Comparison of ENCODE assay signal across 26 mouse cellular contexts in the genomic region with DNA sequence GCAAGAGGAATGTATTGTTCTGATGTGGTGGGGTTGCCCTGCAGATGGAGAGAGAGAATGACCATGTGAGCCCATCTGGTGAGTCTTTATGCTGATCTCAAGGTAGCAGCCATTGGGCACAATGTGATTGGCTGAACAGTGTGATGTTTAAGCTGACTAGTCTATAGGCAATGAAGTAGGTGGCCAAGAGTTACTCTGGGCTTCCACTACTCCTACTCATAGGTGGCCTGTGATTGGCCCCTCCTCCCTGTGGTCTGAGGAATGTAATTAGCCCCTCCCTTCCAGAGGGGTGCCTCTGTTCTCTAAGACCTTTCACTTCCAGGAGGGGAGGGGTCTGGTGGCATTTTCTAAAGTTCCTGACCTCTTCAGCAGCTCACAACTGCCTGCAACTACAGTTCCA.
"Had no signal": no experiment of that assay in that cellular context is flagged by ENCODE, and none has a peak within 500 bp of the region (broad histone marks: within the 10 kb centered on the region; RNA-seq: fewer than 3 reads in every experiment).

No protein-coding gene starts in this region.

- DNase-seq: gastrocnemius, adult 2 months; gastrocnemius, postnatal 10 days; gastrocnemius, postnatal 25 days; heart, adult 18-20 months; heart, postnatal 10 days; heart, postnatal 4 days; kidney, adult 18-20 months; kidney, adult 8-10 months; kidney, postnatal 10 days; kidney, postnatal 25 days; kidney, postnatal 4 days; liver; liver, embryonic 13.5 days had no signal

- H3K36me3 ChIP-seq: heart, embryonic 10.5 days; heart, embryonic 12.5 days; hindbrain, embryonic 10.5 days; intestine, embryonic 15.5 days; limb, embryonic 10.5 days; limb, embryonic 12.5 days; liver, embryonic 13.5 days had no signal

- H3K9me3 ChIP-seq: heart, embryonic 10.5 days; heart, embryonic 12.5 days; hindbrain, embryonic 10.5 days; intestine, embryonic 15.5 days; limb, embryonic 10.5 days; limb, embryonic 12.5 days; liver, embryonic 13.5 days had no signal

- ATAC-seq: hindbrain, embryonic 16.5 days; inflammation-experienced regulatory T-cells, adult 6 months; intestine, embryonic 15.5 days; intestine, postnatal 0 days had no signal

- H3K27me3 ChIP-seq: heart, embryonic 12.5 days; intestine, embryonic 15.5 days; limb, embryonic 12.5 days; liver, embryonic 13.5 days had no signal

- H3K9ac ChIP-seq: heart, embryonic 12.5 days; hindbrain, embryonic 14.5 days; intestine, embryonic 15.5 days; limb, embryonic 12.5 days; liver, embryonic 13.5 days had no signal

- H3K4me2 ChIP-seq: heart, embryonic 12.5 days; hindbrain, embryonic 14.5 days; intestine, embryonic 15.5 days; limb, embryonic 12.5 days; liver, embryonic 11.5 days; liver, embryonic 13.5 days had no signal

- H3K27ac ChIP-seq: gastrocnemius, adult 2 months; heart, embryonic 10.5 days; hindbrain, embryonic 10.5 days; hindbrain, embryonic 14.5 days; intestine, embryonic 15.5 days; layer of hippocampus, adult 2 months; left cerebral cortex, adult 2 months; limb, embryonic 10.5 days; limb, embryonic 12.5 days; liver, embryonic 13.5 days had no signal

- H3K4me1 ChIP-seq: heart, embryonic 10.5 days; heart, embryonic 12.5 days; hindbrain, embryonic 10.5 days; intestine, embryonic 15.5 days; limb, embryonic 10.5 days; limb, embryonic 12.5 days; liver, embryonic 13.5 days had no signal

- H3K4me3 ChIP-seq: gastrocnemius, adult 2 months; heart, embryonic 10.5 days; heart, embryonic 12.5 days; hindbrain, embryonic 10.5 days; intestine, embryonic 15.5 days; layer of hippocampus, adult 2 months; left cerebral cortex, adult 2 months; limb, embryonic 10.5 days; limb, embryonic 12.5 days; liver, embryonic 13.5 days had no signal
